Mouse (Mus musculus): ENCODE results near the gene Gm11492. TPM values are rescaled to one million over a fixed set of nuclear protein-coding genes. Genes with fewer than 3 reads are reported as not detected.

The Gm11492 gene
- total and polyA plus RNA-seq, 3 experiments = not detected

DNA sequence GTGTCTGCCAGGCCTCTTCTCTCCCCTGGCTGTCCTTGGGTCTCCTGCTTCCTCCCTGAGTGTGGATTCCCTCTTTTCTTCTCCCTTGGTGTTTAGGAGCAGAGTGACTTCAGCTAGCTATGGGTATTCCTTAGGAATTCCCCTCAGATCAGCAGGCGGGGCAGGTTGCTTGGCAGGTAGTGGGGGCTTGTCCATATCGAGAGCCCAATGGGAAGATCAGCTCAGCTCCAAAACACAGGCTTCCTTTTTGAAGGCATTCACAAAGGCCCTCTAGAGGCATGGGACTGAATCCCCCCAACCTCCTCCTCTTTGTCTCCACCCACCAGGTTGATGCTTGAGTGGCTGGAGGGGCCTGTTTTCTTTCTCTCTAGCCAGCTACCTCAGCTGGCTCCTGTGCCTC, 30.0 kb downstream of the Gm11492 start:
- TF ChIP-seq EP300 (IDR thresholded peaks at IDR 0.05; ENCODE audit: low read depth in 1 of 2, low read length in 2 of 2) (no peak), TCF12 (IDR thresholded peaks at IDR 0.05; ENCODE audit: low read depth, low read length) (no peak)
- no peaks in the 10 kb centered on the region for H3K9me3 ChIP-seq (replicated peaks; ENCODE audit: insufficient read depth, low read length)
- DNase-seq (ENCODE audit: low read depth, low spot score) = no peak
- H3K9ac ChIP-seq (ENCODE audit: control insufficient read depth, low read depth, low read length, poor library complexity, severe bottlenecking) = no peak overlapping the region
- no peaks in the 10 kb centered on the region for H3K27me3 ChIP-seq (ENCODE audit: control insufficient read depth in 1 of 2, insufficient read depth in 2 of 2, low read length in 2 of 2)
- H3K27ac ChIP-seq (ENCODE audit: control insufficient read depth, low read depth, low read length) = no peak overlapping the region
- no peak overlapping the region for H3K4me3 ChIP-seq (ENCODE audit: control insufficient read depth in 1 of 2, insufficient read depth in 1 of 2, low read depth in 2 of 2, low read length in 2 of 2)
- peaks cover 2 to 7% of the 10 kb centered on the region in 2 experiments for H3K36me3 ChIP-seq (ENCODE audit: control insufficient read depth in 1 of 2, insufficient read depth in 2 of 2, low read length in 2 of 2)
- H3K79me2 ChIP-seq (ENCODE audit: control insufficient read depth, insufficient read depth, low read length, poor library complexity) = peaks cover 15% of the 10 kb centered on the region
- peaks cover 0 to 11% of the 10 kb centered on the region in 2 experiments; a peak in 3 of 4 replicates for H3K4me1 ChIP-seq (ENCODE audit: control insufficient read depth in 1 of 2, insufficient read depth in 2 of 2, low read length in 2 of 2)

GRCm38 (mm10) chr11:87597061-87597460, 30.6 kb downstream of the Gm11492 start:
- TF ChIP-seq TBP (IDR thresholded peaks at IDR 0.05; ENCODE audit: low read depth, low read length) = no peak
- no peak for TF ChIP-seq ZNF384 (IDR thresholded peaks at IDR 0.05; ENCODE audit: low read depth, low read length)
- no peak for TF ChIP-seq USF1 (IDR thresholded peaks at IDR 0.05; ENCODE audit: low read depth, low read length)
- TF ChIP-seq POLR2AphosphoS5 (IDR thresholded peaks at IDR 0.05; ENCODE audit: borderline replicate concordance, low read depth, low read length) = no peak
- no peak for TF ChIP-seq CTCF (IDR thresholded peaks at IDR 0.05 in 2 of 3, conservative IDR thresholded peaks at IDR 0.05 in 1 of 3; ENCODE audit: control insufficient read depth in 1 of 3, insufficient read depth in 1 of 3, low read depth in 2 of 3, low read length in 3 of 3, poor library complexity in 1 of 3, severe bottlenecking in 1 of 3)
- TF ChIP-seq TAL1 (IDR thresholded peaks at IDR 0.05; ENCODE audit: low read length) = no peak
- no peak for TF ChIP-seq MEF2A (IDR thresholded peaks at IDR 0.05; ENCODE audit: extremely low read depth, insufficient replicate concordance, low read depth, low read length, poor library complexity, severe bottlenecking)
- no peak for TF ChIP-seq UBTF (IDR thresholded peaks at IDR 0.05; ENCODE audit: borderline replicate concordance, insufficient read depth, low read depth, low read length)
- TF ChIP-seq ELF1 (IDR thresholded peaks at IDR 0.05; ENCODE audit: low read depth, low read length) = no peak
- no peak for TF ChIP-seq KAT2A (conservative IDR thresholded peaks at IDR 0.05; ENCODE audit: low read depth, low read length)
- no peak for TF ChIP-seq NELFE (IDR thresholded peaks at IDR 0.05; ENCODE audit: low read depth, low read length)
- no peak for TF ChIP-seq EP300 (IDR thresholded peaks at IDR 0.05; ENCODE audit: low read depth in 1 of 2, low read length in 2 of 2)
- TF ChIP-seq SIN3A (IDR thresholded peaks at IDR 0.05; ENCODE audit: low read length) = no peak
- TF ChIP-seq TCF12 (IDR thresholded peaks at IDR 0.05; ENCODE audit: low read depth, low read length) = no peak
- TF ChIP-seq MAFK (IDR thresholded peaks at IDR 0.05; ENCODE audit: borderline replicate concordance, low read depth, low read length) = no peak
- peaks cover 4 to 7% of the 10 kb centered on the region in 2 experiments for H3K36me3 ChIP-seq (ENCODE audit: control insufficient read depth in 1 of 2, insufficient read depth in 2 of 2, low read length in 2 of 2)
- peaks cover 0 to 11% of the 10 kb centered on the region in 2 experiments; a peak in 3 of 4 replicates for H3K4me1 ChIP-seq (ENCODE audit: control insufficient read depth in 1 of 2, insufficient read depth in 2 of 2, low read length in 2 of 2)

More at GRCm38 (mm10) chr11:87597061-87597460, 30.6 kb downstream of the Gm11492 start:
- Histone ChIP-seq H3K79me2 (ENCODE audit: control insufficient read depth, insufficient read depth, low read length, poor library complexity) (peaks cover 15% of the 10 kb centered on the region), H3K9ac (ENCODE audit: control insufficient read depth, low read depth, low read length, poor library complexity, severe bottlenecking) (no peak overlapping the region), H3K9me3 (replicated peaks; ENCODE audit: insufficient read depth, low read length) (no peaks in the 10 kb centered on the region), H3K4me3 (ENCODE audit: control insufficient read depth in 1 of 2, insufficient read depth in 1 of 2, low read depth in 2 of 2, low read length in 2 of 2) (no peak overlapping the region), H3K27me3 (ENCODE audit: control insufficient read depth in 1 of 2, insufficient read depth in 2 of 2, low read length in 2 of 2) (no peaks in the 10 kb centered on the region), H3K27ac (ENCODE audit: control insufficient read depth, low read depth, low read length) (no peak overlapping the region)
- DNase-seq (ENCODE audit: low read depth, low spot score) = no peak

Data from MEL (cell line).